Mouse (Mus musculus) layer of hippocampus, adult 11-12 months (tissue): Measurements from ENCODE around the gene Diaph3.
A peak's percentile ranks its signal among the peaks of the same experiment; 100 is the strongest.

Experiments
- DNase-seq: peaks from one replicate; pipeline ENCODE4 v3.0.0; 2022; ENCODE audit warnings: low spot score

Gene Diaph3

GRCm38 (mm10) chr14:86847154-86847810 lies 293.8 kb downstream of the Diaph3 start:
- no peak for DNase-seq

GRCm38 (mm10) chr14:86844075-86844474 lies 297.0 kb downstream of the Diaph3 start:
- DNase-seq, result no peak

GRCm38 (mm10) chr14:86837642-86838041 lies 303.4 kb downstream of the Diaph3 start:
- DNase-seq, result no peak

- DNase-seq, result no peak
Measured at GRCm38 (mm10) chr14:86834851-86835250, 306.2 kb downstream of the Diaph3 start.

GRCm38 (mm10) chr14:86834269-86834668 lies 306.8 kb downstream of the Diaph3 start:
- DNase-seq, result no peak

- DNase-seq, result no peak
Measured at GRCm38 (mm10) chr14:86833003-86833402, 308.0 kb downstream of the Diaph3 start.

- DNase-seq, result no peak
Measured at GRCm38 (mm10) chr14:86816246-86816645, 324.8 kb downstream of the Diaph3 start.

- no peak for DNase-seq
Measured at GRCm38 (mm10) chr14:86788880-86789641, 352.0 kb downstream of the Diaph3 start.

- DNase-seq, result no peak
Measured at GRCm38 (mm10) chr14:86786866-86787265, 354.2 kb downstream of the Diaph3 start.

- DNase-seq, result peak; percentile 58
Measured at GRCm38 (mm10) chr14:86781553-86782273, 359.3 kb downstream of the Diaph3 start.

GRCm38 (mm10) chr14:86773311-86773710 lies 367.7 kb downstream of the Diaph3 start:
- DNase-seq, result peak; percentile 28

- no peak for DNase-seq
Measured at GRCm38 (mm10) chr14:86772176-86773150, 368.6 kb downstream of the Diaph3 start.

GRCm38 (mm10) chr14:86764286-86764685 lies 376.7 kb downstream of the Diaph3 start:
- no peak for DNase-seq

- DNase-seq, result no peak
Measured at GRCm38 (mm10) chr14:86757604-86758520, 383.2 kb downstream of the Diaph3 start.

GRCm38 (mm10) chr14:86757132-86757531 lies 383.9 kb downstream of the Diaph3 start:
- DNase-seq, result no peak

GRCm38 (mm10) chr14:86750351-86750750 lies 390.7 kb downstream of the Diaph3 start:
- DNase-seq, result peak; percentile 32

- no peak for DNase-seq
Measured at GRCm38 (mm10) chr14:86749425-86749824, 391.6 kb downstream of the Diaph3 start.

GRCm38 (mm10) chr14:86748876-86749275 lies 392.2 kb downstream of the Diaph3 start:
- peak; percentile 88 for DNase-seq

- DNase-seq, result no peak
Measured at GRCm38 (mm10) chr14:86744523-86744922, 396.5 kb downstream of the Diaph3 start.

GRCm38 (mm10) chr14:86741855-86742531 lies 399.0 kb downstream of the Diaph3 start:
- DNase-seq, result no peak
